Mouse (Mus musculus) midbrain, postnatal 0 days (tissue): ENCODE results near the gene Mtif3. TPM values are rescaled to one million over a fixed set of nuclear protein-coding genes. Genes with fewer than 3 reads are reported as not detected.

Experiments used
- ATAC-seq: fragments of 200-750 bp; cut with Nextera tagmentation; 2 replicates; pipeline ENCODE4 v1.8.0; 2017; ENCODE audit warnings: moderate number of reproducible peaks, mild to moderate bottlenecking, moderate TSS enrichment, moderate library complexity; ENCODE audit not compliant: low FRiP score
- DNase-seq: peaks from one replicate; pipeline ENCODE4 v3.0.0-alpha.2; 2015; ENCODE audit warnings: low spot score
- H3K27ac ChIP-seq: fragments of 300-500 bp; sonication (generic); 2 replicates; pipeline ENCODE4 v1.5.1; 2014; ENCODE audit warnings: low read depth, mild to moderate bottlenecking, low read length, mixed read lengths
- H3K27me3 ChIP-seq: fragments of 300-500 bp; sonication (generic); 2 replicates; pipeline ENCODE4 v1.6.1; 2014; ENCODE audit warnings: low read length, control low read depth, mixed read lengths; ENCODE audit not compliant: insufficient read depth
- H3K36me3 ChIP-seq: fragments of 300-500 bp; sonication (generic); 2 replicates; pipeline ENCODE4 v1.6.1; 2014; ENCODE audit warnings: low read length, control low read depth, mixed read lengths; ENCODE audit not compliant: insufficient read depth
- H3K4me1 ChIP-seq: fragments of 300-500 bp; sonication (generic); 2 replicates; pipeline ENCODE4 v1.6.1; 2014; ENCODE audit warnings: mild to moderate bottlenecking, control low read depth, antibody characterized with exemption, low read length, mixed read lengths; ENCODE audit not compliant: insufficient read depth
- H3K4me2 ChIP-seq: fragments of 300-500 bp; sonication (generic); 2 replicates; pipeline ENCODE4 v1.6.1; 2014; ENCODE audit warnings: low read depth, mild to moderate bottlenecking, low read length, mixed read lengths; ENCODE audit not compliant: poor library complexity, severe bottlenecking
- H3K4me3 ChIP-seq: fragments of 300-500 bp; sonication (generic); 2 replicates; pipeline ENCODE4 v1.5.1; 2014; ENCODE audit warnings: low read depth, mild to moderate bottlenecking, low read length, moderate library complexity
- H3K9ac ChIP-seq: fragments of 300-500 bp; sonication (generic); replicated peaks from 2 replicates; pipeline ENCODE4 v1.6.1; 2014; ENCODE audit warnings: mild to moderate bottlenecking, low read length, moderate library complexity, mixed read lengths; ENCODE audit not compliant: poor library complexity, severe bottlenecking
- H3K9me3 ChIP-seq: fragments of 300-500 bp; sonication (generic); 2 replicates; pipeline ENCODE4 v1.6.1; 2016; ENCODE audit warnings: low read length, control low read depth
- CTCF ChIP-seq: IDR thresholded peaks from 2 replicates; pipeline ENCODE4 v1.5.1; 2016; ENCODE audit warnings: antibody characterized with exemption, mild to moderate bottlenecking
- WGBS: fragments of 180-500 bp; shearing (Covaris S2); extraction: QIAGEN DNeasy Blood & Tissue Kit; methylation state at CpG from one replicate; pipeline ENCODE4 v1.1.7; 2014; 5-methylcytosine and 5-hydroxymethylcytosine counted together
- polyA plus RNA-seq: library from polyadenylated mRNA; unstranded; fragments of >200 nt; fragmentation: Nextera tagmentation; extraction: Ambion mirVana; gene quantifications from 2 replicates; pipeline ENCODE4 v1.2.1, GENCODE M21; 2015
- total RNA-seq: library from RNA; depleted of rRNA; stranded (reverse); fragments of >200 nt; gene quantifications from 2 replicates; pipeline ENCODE4 v1.2.3, GENCODE M21; 2014

Gene Mtif3
- total and polyA plus RNA-seq, 2 experiments from 2014 or later = 17.1 to 25.8 TPM

- Histone ChIP-seq H3K4me2 (no peak overlapping the region), H3K36me3 (no peaks in the 10 kb centered on the region), H3K9ac (no peak overlapping the region), H3K4me1 (no peaks in the 10 kb centered on the region), H3K4me3 (no peak overlapping the region), H3K27me3 (no peaks in the 10 kb centered on the region), H3K9me3 (no peaks in the 10 kb centered on the region), H3K27ac (no peak overlapping the region)
- ATAC-seq = no peak
- no peak for DNase-seq
- no peak for TF ChIP-seq CTCF
- 73% methylated on average over 6 of the region's 6 CpGs for WGBS
Observed at GRCm38 (mm10) chr5:146994973-146995372, 31.4 kb upstream of the Mtif3 start.

GRCm38 (mm10) chr5:146993509-146993908 is 29.9 kb upstream of the Mtif3 start:
- ATAC-seq = no peak
- 88% methylated on average over 8 of the region's 8 CpGs for WGBS
- no peak overlapping the region for H3K27ac ChIP-seq
- H3K4me2 ChIP-seq = no peak overlapping the region
- no peak overlapping the region for H3K4me3 ChIP-seq
- no peaks in the 10 kb centered on the region for H3K36me3 ChIP-seq
- H3K27me3 ChIP-seq = no peaks in the 10 kb centered on the region
- no peaks in the 10 kb centered on the region for H3K9me3 ChIP-seq
- no peak overlapping the region for H3K9ac ChIP-seq
- no peaks in the 10 kb centered on the region for H3K4me1 ChIP-seq
- DNase-seq = no peak
- no peak for TF ChIP-seq CTCF

DNA sequence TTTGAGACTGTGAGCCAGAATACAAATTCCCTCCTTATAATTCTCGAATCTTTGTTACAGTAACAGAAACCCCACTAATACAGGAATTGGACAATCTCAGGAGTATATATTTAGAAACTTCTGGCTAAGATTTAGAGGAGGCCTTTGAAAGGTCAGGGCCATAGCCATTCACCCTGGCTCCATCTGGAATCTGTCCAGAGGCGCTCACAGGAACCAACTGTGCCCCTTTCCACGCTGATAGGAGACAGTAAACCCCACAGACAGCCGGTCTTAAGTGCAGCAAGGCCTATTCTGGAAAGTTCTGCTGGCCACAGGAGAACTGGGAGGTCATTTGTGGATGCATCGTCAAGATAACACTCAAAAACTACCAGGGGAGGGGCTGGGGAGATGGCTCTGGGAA is 25.5 kb upstream of the Mtif3 start:
- ATAC-seq (no peak), DNase-seq (no peak)
- H3K27me3 ChIP-seq = peaks cover 2% of the 10 kb centered on the region; the same call in 1 of the 2 replicates
- no peak overlapping the region for H3K4me3 ChIP-seq
- WGBS = 81% methylated on average over 5 of the region's 5 CpGs
- no peak overlapping the region for H3K4me2 ChIP-seq
- no peak overlapping the region for H3K27ac ChIP-seq
- H3K36me3 ChIP-seq = no peaks in the 10 kb centered on the region
- H3K9me3 ChIP-seq = no peaks in the 10 kb centered on the region
- no peak overlapping the region for H3K9ac ChIP-seq
- no peaks in the 10 kb centered on the region for H3K4me1 ChIP-seq
- no peak for TF ChIP-seq CTCF

DNA sequence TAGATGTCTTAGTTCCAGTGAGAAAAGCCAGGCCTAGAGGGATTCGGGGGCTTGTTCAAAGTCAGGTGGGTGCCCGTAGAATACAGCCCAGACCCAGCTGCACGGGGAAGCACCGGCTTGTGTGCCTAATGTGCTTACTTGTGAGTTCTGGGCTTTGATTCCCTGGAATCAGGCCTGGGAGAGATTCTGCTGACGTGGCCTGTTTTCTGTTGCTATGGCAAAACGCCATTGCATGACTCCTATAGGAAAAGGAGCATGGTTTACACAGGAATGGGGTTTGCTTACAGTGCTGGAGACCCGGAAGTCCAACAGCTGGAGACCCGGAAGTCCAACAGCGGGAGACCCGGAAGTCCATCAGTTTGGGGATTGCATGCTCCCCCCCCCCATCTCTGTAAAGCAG is 24.0 kb upstream of the Mtif3 start:
- Histone ChIP-seq H3K27ac (no peak overlapping the region), H3K4me1 (no peaks in the 10 kb centered on the region; the same call in 1 of the 2 replicates), H3K4me2 (no peak overlapping the region), H3K4me3 (no peak overlapping the region), H3K9ac (no peak overlapping the region), H3K36me3 (no peaks in the 10 kb centered on the region), H3K27me3 (peaks cover 2% of the 10 kb centered on the region; the same call in 1 of the 2 replicates), H3K9me3 (no peaks in the 10 kb centered on the region)
- DNase-seq (peak; percentile 27), ATAC-seq (no peak)
- WGBS = 75% methylated on average over 10 of the region's 10 CpGs
- no peak for TF ChIP-seq CTCF

GRCm38 (mm10) chr5:146985725-146986433 is 22.3 kb upstream of the Mtif3 start:
- no peaks in the 10 kb centered on the region for H3K9me3 ChIP-seq
- no peak overlapping the region for H3K4me2 ChIP-seq
- no peak overlapping the region for H3K4me3 ChIP-seq
- peaks cover 11% of the 10 kb centered on the region; the same call in 1 of the 2 replicates for H3K27me3 ChIP-seq
- DNase-seq (no peak), ATAC-seq (no peak)
- no peak overlapping the region for H3K9ac ChIP-seq
- WGBS = 63% methylated on average over 21 of the region's 21 CpGs
- no peaks in the 10 kb centered on the region for H3K36me3 ChIP-seq
- H3K27ac ChIP-seq = no peak overlapping the region
- H3K4me1 ChIP-seq = no peaks in the 10 kb centered on the region; the same call in 1 of the 2 replicates
- no peak for TF ChIP-seq CTCF

GRCm38 (mm10) chr5:146983216-146983615 is 19.6 kb upstream of the Mtif3 start:
- Histone ChIP-seq H3K4me1 (no peaks in the 10 kb centered on the region; the same call in 1 of the 2 replicates), H3K9me3 (no peaks in the 10 kb centered on the region), H3K4me3 (no peak overlapping the region), H3K4me2 (no peak overlapping the region), H3K9ac (no peak overlapping the region), H3K36me3 (no peaks in the 10 kb centered on the region), H3K27ac (no peak overlapping the region), H3K27me3 (peaks cover 11% of the 10 kb centered on the region; the same call in 1 of the 2 replicates)
- ATAC-seq = no peak
- peak; percentile 67 for DNase-seq
- 11% methylated on average over 8 of the region's 8 CpGs for WGBS
- TF ChIP-seq CTCF = peak; percentile 91
